Mouse (Mus musculus): ENCODE results near the gene Gm38394. TPM values are rescaled to one million over a fixed set of nuclear protein-coding genes. Genes with fewer than 3 reads are reported as not detected.

Gm38394 gene
- polyA plus RNA-seq, 2 experiments from 2014 or later: 3.2 to 3.9 TPM

Other genes with a start within 250 kb of the Gm38394 start
- not detected for gene Sox13, start 236.9 kb downstream of the Gm38394 start, polyA plus RNA-seq (2017; shearing (Covaris generic))
- gene Snrpe, start 51.0 kb downstream of the Gm38394 start, polyA plus RNA-seq (2017; shearing (Covaris generic)): 100 to 1,000 TPM; 402 to 505 TPM
- not detected for gene Zbed6, start 433 bp downstream of the Gm38394 start, polyA plus RNA-seq (2017; shearing (Covaris generic))
- 100 to 1,000 TPM; 109 to 137 TPM for gene Lax1, start 28.8 kb upstream of the Gm38394 start, polyA plus RNA-seq (2017; shearing (Covaris generic))
- gene Atp2b4, start 139.7 kb upstream of the Gm38394 start, polyA plus RNA-seq (2017; shearing (Covaris generic)): 10 to 100 TPM; 17.8 to 19.0 TPM
- not detected for gene Optc, start 246.7 kb upstream of the Gm38394 start, polyA plus RNA-seq (2017; shearing (Covaris generic))